Mouse (Mus musculus) limb, embryonic 14.5 days (tissue): ENCODE measurements at regions not wholly inside any gene's neighbourhood (a gene's known extent, or its start where the extent isn't known, plus 50 kb on each side); places are given as distances from the start of the nearest gene placed in this dataset.

Source experiments
- ATAC-seq: fragments of 200-750 bp; cut with Nextera tagmentation; 2 replicates; pipeline ENCODE4 v1.8.0; 2017; ENCODE audit warnings: low read depth, moderate number of reproducible peaks, moderate TSS enrichment; ENCODE audit not compliant: low FRiP score
- DNase-seq: peaks from one replicate; pipeline ENCODE4 v3.0.0-alpha.2; 2015; ENCODE audit warnings: low spot score
- H3K27ac ChIP-seq: fragments of 300-500 bp; sonication (generic); replicated peaks from 2 replicates; pipeline ENCODE4 v1.5.1; 2014; ENCODE audit warnings: low read depth, mild to moderate bottlenecking, low read length, moderate library complexity, mixed read lengths
- H3K27me3 ChIP-seq: fragments of 300-500 bp; sonication (generic); 2 replicates; pipeline ENCODE4 v1.6.1; 2014; ENCODE audit warnings: low read length, mixed read lengths; ENCODE audit not compliant: control insufficient read depth, insufficient read depth
- H3K36me3 ChIP-seq: fragments of 300-500 bp; sonication (generic); 2 replicates; pipeline ENCODE4 v1.6.1; 2014; ENCODE audit warnings: mild to moderate bottlenecking, low read length, moderate library complexity, mixed read lengths; ENCODE audit not compliant: control insufficient read depth, insufficient read depth
- H3K4me1 ChIP-seq: fragments of 300-500 bp; sonication (generic); 2 replicates; pipeline ENCODE4 v1.6.1; 2014; ENCODE audit warnings: antibody characterized with exemption, low read length, mixed read lengths; ENCODE audit not compliant: control insufficient read depth, insufficient read depth
- H3K4me2 ChIP-seq: fragments of 300-500 bp; sonication (generic); replicated peaks from 2 replicates; pipeline ENCODE4 v1.6.1; 2014; ENCODE audit warnings: low read depth, mild to moderate bottlenecking, low read length, moderate library complexity; ENCODE audit not compliant: severe bottlenecking
- H3K4me3 ChIP-seq: fragments of 300-500 bp; sonication (generic); replicated peaks from 2 replicates; pipeline ENCODE4 v1.5.1; 2014; ENCODE audit warnings: low read length
- H3K9ac ChIP-seq: fragments of 300-500 bp; sonication (generic); 2 replicates; pipeline ENCODE4 v1.6.1; 2014; ENCODE audit warnings: mild to moderate bottlenecking, low read depth, low read length, moderate library complexity; ENCODE audit not compliant: severe bottlenecking
- H3K9me3 ChIP-seq: fragments of 300-500 bp; sonication (generic); 2 replicates; pipeline ENCODE4 v1.6.1; 2016; ENCODE audit warnings: low read length; ENCODE audit not compliant: control insufficient read depth
- POLR2A ChIP-seq: fragments of 200-500 bp; IDR thresholded peaks from 2 replicates; pipeline ENCODE4 v1.8.0; 2012; ENCODE audit warnings: inconsistent platforms, mild to moderate bottlenecking, moderate library complexity, borderline replicate concordance; ENCODE audit not compliant: insufficient read depth, insufficient read length; ENCODE audit errors: extremely low read depth
- WGBS: fragments of 180-500 bp; shearing (Covaris S2); extraction: QIAGEN DNeasy Blood & Tissue Kit; methylation state at CpG from one replicate; pipeline ENCODE4 v1.1.7; 2014; 5-methylcytosine and 5-hydroxymethylcytosine counted together

- Histone ChIP-seq H3K9me3 (0 out of 2 replicates have a peak, but pooled peaks cover 5% of the 10 kb centered on the region), H3K27ac (no peak overlapping the region), H3K36me3 (no peaks in the 10 kb centered on the region), H3K9ac (no peak overlapping the region), H3K4me1 (no peaks in the 10 kb centered on the region), H3K27me3 (no peaks in the 10 kb centered on the region), H3K4me3 (no peak overlapping the region), H3K4me2 (no peak overlapping the region)
- WGBS = 88% methylated on average over 11 of the region's 11 CpGs
- DNase-seq (no peak), ATAC-seq (no peak)
- no peak for TF ChIP-seq POLR2A
Measured at GRCm38 (mm10) chr13:57255920-57256319, 360.1 kb upstream of the Trpc7 start.

- H3K4me2 ChIP-seq = no peak overlapping the region
- WGBS = 82% methylated on average over 5 of the region's 5 CpGs
- 0 out of 2 replicates have a peak, but pooled peaks cover 3% of the 10 kb centered on the region for H3K4me1 ChIP-seq
- ATAC-seq (no peak), DNase-seq (no peak)
- no peaks in the 10 kb centered on the region for H3K27me3 ChIP-seq
- no peak for TF ChIP-seq POLR2A
- H3K9ac ChIP-seq = no peak overlapping the region
- H3K9me3 ChIP-seq = 0 out of 2 replicates have a peak, but pooled peaks cover 5% of the 10 kb centered on the region
- H3K4me3 ChIP-seq = no peak overlapping the region
- H3K27ac ChIP-seq = no peak overlapping the region
- H3K36me3 ChIP-seq = no peaks in the 10 kb centered on the region
Measured at GRCm38 (mm10) chr13:57249851-57250250, 354.1 kb upstream of the Trpc7 start.

- TF ChIP-seq POLR2A = no peak
- Histone ChIP-seq H3K4me2 (no peak overlapping the region), H3K9ac (no peak overlapping the region), H3K4me1 (0 out of 2 replicates have a peak, but pooled peaks cover 3% of the 10 kb centered on the region), H3K36me3 (no peaks in the 10 kb centered on the region), H3K9me3 (0 out of 2 replicates have a peak, but pooled peaks cover 5% of the 10 kb centered on the region), H3K27ac (no peak overlapping the region), H3K4me3 (no peak overlapping the region), H3K27me3 (no peaks in the 10 kb centered on the region)
- WGBS = 81% methylated on average over 4 of the region's 4 CpGs
- ATAC-seq (no peak), DNase-seq (no peak)
Measured at GRCm38 (mm10) chr13:57249401-57249800, 353.6 kb upstream of the Trpc7 start.

GRCm38 (mm10) chr13:57246238-57246963 is 350.6 kb upstream of the Trpc7 start:
- H3K4me2 ChIP-seq = no peak overlapping the region
- H3K9me3 ChIP-seq = no peaks in the 10 kb centered on the region
- H3K36me3 ChIP-seq = no peaks in the 10 kb centered on the region
- no peak overlapping the region for H3K27ac ChIP-seq
- 67% methylated on average over 18 of the region's 18 CpGs for WGBS
- 0 out of 2 replicates have a peak, but pooled peaks cover 3% of the 10 kb centered on the region for H3K4me1 ChIP-seq
- TF ChIP-seq POLR2A = no peak
- ATAC-seq = no peak
- no peak overlapping the region for H3K4me3 ChIP-seq
- DNase-seq = no peak
- H3K27me3 ChIP-seq = no peaks in the 10 kb centered on the region
- H3K9ac ChIP-seq = no peak overlapping the region

- ATAC-seq (no peak), DNase-seq (no peak)
- Histone ChIP-seq H3K9me3 (no peaks in the 10 kb centered on the region), H3K4me2 (no peak overlapping the region), H3K4me3 (no peak overlapping the region), H3K9ac (no peak overlapping the region), H3K4me1 (no peaks in the 10 kb centered on the region), H3K27ac (no peak overlapping the region), H3K27me3 (no peaks in the 10 kb centered on the region), H3K36me3 (no peaks in the 10 kb centered on the region)
- 31% methylated on average over 4 of the region's 4 CpGs for WGBS
- no peak for TF ChIP-seq POLR2A
Measured at GRCm38 (mm10) chr13:57236917-57237316, 341.1 kb upstream of the Trpc7 start.
